Mouse (Mus musculus) limb, embryonic 12.5 days (tissue): Measurements from ENCODE around the gene Rae1. TPM values are rescaled to one million over a fixed set of nuclear protein-coding genes. Genes with fewer than 3 reads are reported as not detected.

Experiments used
- ATAC-seq: fragments of 200-750 bp; cut with Nextera tagmentation; 2 replicates; pipeline ENCODE4 v1.8.0; 2017; ENCODE audit warnings: low read depth, moderate TSS enrichment; ENCODE audit not compliant: insufficient number of reproducible peaks, insufficient read depth, low FRiP score, low TSS enrichment
- H3K27ac ChIP-seq: fragments of 300-500 bp; sonication (generic); 2 replicates; pipeline ENCODE4 v1.5.1; 2016; ENCODE audit warnings: mild to moderate bottlenecking, moderate library complexity
- H3K27me3 ChIP-seq: fragments of 300-500 bp; sonication (generic); 2 replicates; pipeline ENCODE4 v1.6.1; 2016; ENCODE audit warnings: mild to moderate bottlenecking, moderate library complexity
- H3K36me3 ChIP-seq: fragments of 300-500 bp; sonication (generic); 2 replicates; pipeline ENCODE4 v1.6.1; 2016; ENCODE audit warnings: mild to moderate bottlenecking, moderate library complexity
- H3K4me1 ChIP-seq: fragments of 300-500 bp; sonication (generic); replicated peaks from 2 replicates; pipeline ENCODE4 v1.6.1; 2016
- H3K4me2 ChIP-seq: fragments of 300-500 bp; sonication (generic); 2 replicates; pipeline ENCODE4 v1.6.1; 2016; ENCODE audit warnings: mild to moderate bottlenecking, moderate library complexity
- H3K4me3 ChIP-seq: fragments of 300-500 bp; sonication (generic); replicated peaks from 2 replicates; pipeline ENCODE4 v1.5.1; 2016; ENCODE audit warnings: mild to moderate bottlenecking
- H3K9ac ChIP-seq: fragments of 300-500 bp; sonication (generic); replicated peaks from 2 replicates; pipeline ENCODE4 v1.6.1; 2016; ENCODE audit warnings: mild to moderate bottlenecking, moderate library complexity
- H3K9me3 ChIP-seq: fragments of 300-500 bp; sonication (generic); 2 replicates; pipeline ENCODE4 v1.6.1; 2016; ENCODE audit warnings: mild to moderate bottlenecking, moderate library complexity
- WGBS: fragments of 180-500 bp; shearing (Covaris S2); methylation state at CpG from one replicate; pipeline ENCODE4 v1.1.7; 2016; 5-methylcytosine and 5-hydroxymethylcytosine counted together
- polyA plus RNA-seq: library from polyadenylated mRNA; unstranded; fragments of >200 nt; fragmentation: Nextera tagmentation; extraction: Ambion mirVana; gene quantifications from 2 replicates; pipeline ENCODE4 v1.2.1, GENCODE M21; 2016

Gene Rae1
- polyA plus RNA-seq, 1 experiment from 2014 or later: 157 TPM

GRCm38 (mm10) chr2:173027169-173027823 lies 27.4 kb downstream of the Rae1 start:
- Histone ChIP-seq H3K9ac (0 out of 2 replicates have a peak overlapping the region, but pooled peaks have one; percentile 18), H3K4me1 (peaks cover 57% of the 10 kb centered on the region), H3K27me3 (no peaks in the 10 kb centered on the region), H3K4me2 (peak overlapping the region; percentile 33; the same call in 1 of the 2 replicates), H3K9me3 (no peaks in the 10 kb centered on the region), H3K4me3 (no peak overlapping the region), H3K36me3 (peaks cover 80% of the 10 kb centered on the region), H3K27ac (peak overlapping the region; percentile 69; the same call in 1 of the 2 replicates)
- no peak for ATAC-seq
- 87% methylated on average over 6 of the region's 6 CpGs for WGBS

GRCm38 (mm10) chr2:173027824-173028495 lies 28.0 kb downstream of the Rae1 start:
- Histone ChIP-seq H3K9ac (no peak overlapping the region), H3K4me1 (peaks cover 51% of the 10 kb centered on the region), H3K4me2 (no peak overlapping the region), H3K9me3 (no peaks in the 10 kb centered on the region), H3K27me3 (no peaks in the 10 kb centered on the region), H3K36me3 (peaks cover 86% of the 10 kb centered on the region), H3K4me3 (no peak overlapping the region), H3K27ac (no peak overlapping the region)
- no peak for ATAC-seq
- 76% methylated on average over 4 of the region's 4 CpGs for WGBS

- Histone ChIP-seq H3K27ac (no peak overlapping the region), H3K36me3 (peaks cover 93% of the 10 kb centered on the region), H3K4me3 (no peak overlapping the region), H3K4me1 (peaks cover 45% of the 10 kb centered on the region), H3K4me2 (no peak overlapping the region), H3K27me3 (no peaks in the 10 kb centered on the region), H3K9me3 (no peaks in the 10 kb centered on the region), H3K9ac (no peak overlapping the region)
- WGBS: 84% methylated on average over 3 of the region's 3 CpGs
- ATAC-seq: no peak
Measured at GRCm38 (mm10) chr2:173028508-173029031, 28.7 kb downstream of the Rae1 start.

- Histone ChIP-seq H3K4me2 (no peak overlapping the region), H3K9ac (no peak overlapping the region), H3K4me1 (peaks cover 24% of the 10 kb centered on the region), H3K27ac (no peak overlapping the region), H3K9me3 (no peaks in the 10 kb centered on the region), H3K27me3 (no peaks in the 10 kb centered on the region), H3K4me3 (no peak overlapping the region), H3K36me3 (peaks cover 97% of the 10 kb centered on the region)
- whole genome bisulfite sequencing: 77% methylated on average over 12 of the region's 12 CpGs
- ATAC-seq: no peak
Measured at GRCm38 (mm10) chr2:173030591-173031338, 30.8 kb downstream of the Rae1 start.

GRCm38 (mm10) chr2:173033531-173033930 lies 33.6 kb downstream of the Rae1 start:
- Histone ChIP-seq H3K9me3 (no peaks in the 10 kb centered on the region), H3K27ac (no peak overlapping the region), H3K4me3 (no peak overlapping the region), H3K4me2 (no peak overlapping the region), H3K4me1 (no peaks in the 10 kb centered on the region), H3K36me3 (peaks cover 76% of the 10 kb centered on the region), H3K9ac (no peak overlapping the region), H3K27me3 (no peaks in the 10 kb centered on the region)
- no peak for ATAC-seq
- WGBS: 94% methylated on average over 13 of the region's 13 CpGs

GRCm38 (mm10) chr2:173034998-173035397 lies 35.1 kb downstream of the Rae1 start:
- Histone ChIP-seq H3K36me3 (peaks cover 62% of the 10 kb centered on the region), H3K27ac (no peak overlapping the region), H3K4me3 (no peak overlapping the region), H3K4me2 (no peak overlapping the region), H3K9me3 (no peaks in the 10 kb centered on the region), H3K27me3 (no peaks in the 10 kb centered on the region), H3K9ac (no peak overlapping the region), H3K4me1 (no peaks in the 10 kb centered on the region)
- 60% methylated on average over 4 of the region's 4 CpGs for WGBS
- no peak for ATAC-seq

GRCm38 (mm10) chr2:173035653-173036052 lies 35.7 kb downstream of the Rae1 start:
- no peak overlapping the region; the same call in 1 of the 2 replicates for H3K27ac ChIP-seq
- H3K9ac ChIP-seq: no peak overlapping the region
- no peak for ATAC-seq
- H3K27me3 ChIP-seq: no peaks in the 10 kb centered on the region
- no peaks in the 10 kb centered on the region for H3K9me3 ChIP-seq
- H3K4me2 ChIP-seq: no peak overlapping the region
- H3K4me3 ChIP-seq: no peak overlapping the region
- no peaks in the 10 kb centered on the region for H3K4me1 ChIP-seq
- H3K36me3 ChIP-seq: peaks cover 55% of the 10 kb centered on the region
- WGBS: 95% methylated on average over 5 of the region's 5 CpGs

DNA sequence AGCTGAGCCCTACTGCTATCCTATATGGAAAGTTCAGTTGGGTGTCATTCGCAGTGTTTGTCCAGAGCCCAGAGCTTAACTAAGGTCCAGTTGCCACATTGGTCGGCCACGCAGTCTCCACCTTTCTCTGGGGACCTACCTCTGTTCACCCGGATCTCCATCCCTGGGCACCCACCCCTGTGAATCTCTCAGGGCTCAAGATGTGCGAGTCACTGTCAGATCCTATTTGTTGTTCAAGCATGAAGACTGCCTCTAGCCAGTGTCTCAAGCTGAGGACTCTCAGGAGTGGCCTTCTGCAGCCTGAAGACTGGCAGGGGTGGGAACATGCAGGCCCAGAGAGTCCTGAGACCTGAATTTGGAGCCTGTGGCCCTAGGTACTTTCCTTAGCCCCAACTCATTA lies 36.1 kb downstream of the Rae1 start:
- Histone ChIP-seq H3K9ac (no peak overlapping the region; the same call in 1 of the 2 replicates), H3K27ac (peak overlapping the region; percentile 25; the same call in 1 of the 2 replicates), H3K4me1 (no peaks in the 10 kb centered on the region), H3K4me3 (no peak overlapping the region), H3K27me3 (no peaks in the 10 kb centered on the region), H3K9me3 (no peaks in the 10 kb centered on the region), H3K36me3 (peaks cover 51% of the 10 kb centered on the region), H3K4me2 (no peak overlapping the region)
- no peak for ATAC-seq
- WGBS: 90% methylated on average over 5 of the region's 5 CpGs

- Histone ChIP-seq H3K4me3 (no peak overlapping the region), H3K27ac (peak overlapping the region; percentile 25; the same call in 1 of the 2 replicates), H3K36me3 (peaks cover 46% of the 10 kb centered on the region), H3K4me2 (no peak overlapping the region), H3K9ac (no peak overlapping the region), H3K4me1 (no peaks in the 10 kb centered on the region), H3K9me3 (no peaks in the 10 kb centered on the region), H3K27me3 (no peaks in the 10 kb centered on the region)
- ATAC-seq: no peak
- 56% methylated on average over 4 of the region's 4 CpGs for WGBS
Measured at GRCm38 (mm10) chr2:173036611-173037010, 36.7 kb downstream of the Rae1 start.

DNA sequence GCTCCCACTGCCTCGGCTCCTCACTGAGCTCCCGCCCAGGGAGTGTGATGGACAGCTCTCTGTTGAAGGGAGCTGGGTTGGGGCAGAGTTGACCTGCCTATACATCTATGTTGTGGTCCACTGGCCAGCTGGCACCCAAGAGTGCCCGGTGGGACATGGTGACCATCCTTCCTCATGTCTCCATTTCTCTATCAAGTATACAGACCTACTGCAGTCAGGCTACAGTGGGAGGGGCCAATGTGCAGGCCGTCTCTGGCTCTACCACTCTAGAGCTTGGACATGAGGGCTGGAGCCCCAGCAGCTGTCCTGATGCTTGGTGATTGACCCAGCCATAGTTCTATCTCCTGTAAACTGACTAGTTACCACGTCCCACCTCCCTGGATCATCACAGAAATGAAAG lies 37.4 kb downstream of the Rae1 start:
- WGBS: 74% methylated on average over 5 of the region's 5 CpGs
- peak overlapping the region; percentile 12; the same call in 1 of the 2 replicates for H3K27ac ChIP-seq
- peaks cover 38% of the 10 kb centered on the region for H3K36me3 ChIP-seq
- no peaks in the 10 kb centered on the region for H3K9me3 ChIP-seq
- ATAC-seq: no peak
- H3K4me3 ChIP-seq: no peak overlapping the region
- H3K9ac ChIP-seq: no peak overlapping the region
- no peaks in the 10 kb centered on the region for H3K27me3 ChIP-seq
- H3K4me2 ChIP-seq: no peak overlapping the region
- H3K4me1 ChIP-seq: no peaks in the 10 kb centered on the region
